Mouse (Mus musculus) thymus, adult 2 months (tissue): ENCODE results near the gene 1110032A03Rik. TPM values are rescaled to one million over a fixed set of nuclear protein-coding genes. Genes with fewer than 3 reads are reported as not detected.

Source experiments
- DNase-seq: peaks from one replicate; pipeline ENCODE4 v3.0.0; 2021
- H3K27ac ChIP-seq: fragments of 200-500 bp; 2 replicates; pipeline ENCODE4 v1.5.1; 2012; ENCODE audit warnings: low read length, control low read depth; ENCODE audit not compliant: control insufficient read depth, insufficient read depth
- H3K27me3 ChIP-seq: fragments of 200-500 bp; 2 replicates; pipeline ENCODE4 v1.6.1; 2012; ENCODE audit warnings: mild to moderate bottlenecking, low read length, moderate library complexity, mixed read lengths; ENCODE audit not compliant: control insufficient read depth, insufficient read depth
- H3K36me3 ChIP-seq: fragments of 200-500 bp; 2 replicates; pipeline ENCODE4 v1.6.1; 2012; ENCODE audit warnings: mild to moderate bottlenecking, low read length, moderate library complexity; ENCODE audit not compliant: control insufficient read depth, insufficient read depth
- H3K4me1 ChIP-seq: fragments of 200-500 bp; replicated peaks from 2 replicates; pipeline ENCODE4 v1.6.1; 2012; ENCODE audit warnings: low read length; ENCODE audit not compliant: control insufficient read depth, insufficient read depth
- H3K4me3 ChIP-seq: fragments of 200-500 bp; 2 replicates; pipeline ENCODE4 v1.5.1; 2012; ENCODE audit warnings: mild to moderate bottlenecking, low read length, control low read depth, moderate library complexity; ENCODE audit not compliant: control insufficient read depth, insufficient read depth
- CTCF ChIP-seq: fragments of 200-500 bp; IDR thresholded peaks from 2 replicates; pipeline ENCODE4 v1.5.1; 2012; ENCODE audit warnings: mild to moderate bottlenecking, control low read depth, low read length, moderate library complexity, borderline replicate concordance; ENCODE audit not compliant: control insufficient read depth, poor library complexity, insufficient read depth; ENCODE audit errors: extremely low read depth
- POLR2A ChIP-seq: fragments of 200-500 bp; IDR thresholded peaks from 2 replicates; pipeline ENCODE4 v1.6.1; 2012; ENCODE audit warnings: mild to moderate bottlenecking, low read length, control low read depth, moderate library complexity; ENCODE audit not compliant: control insufficient read depth, poor library complexity, insufficient read depth; ENCODE audit errors: extremely low read depth
- WGBS: fragments of 180-500 bp; shearing (Covaris S2); methylation state at CpG from one replicate; pipeline ENCODE4 v1.1.7; 2018; 5-methylcytosine and 5-hydroxymethylcytosine counted together
- polyA plus RNA-seq: library from polyadenylated mRNA; depleted of rRNA; stranded (reverse); fragments of >200 nt; gene quantifications from 2 replicates; pipeline ENCODE4 v1.2.3, GENCODE M21; 2012

The 1110032A03Rik gene
- polyA plus RNA-seq, 1 experiment: 22.4 TPM

GRCm38 (mm10) chr9:50761520-50762243 is 13.6 kb downstream of the 1110032A03Rik start:
- no peak for DNase-seq
- no peak overlapping the region for H3K27ac ChIP-seq
- TF ChIP-seq POLR2A (no peak), CTCF (no peak)

GRCm38 (mm10) chr9:50756711-50757110 is 18.6 kb downstream of the 1110032A03Rik start:
- no peaks in the 10 kb centered on the region for H3K36me3 ChIP-seq
- no peak overlapping the region for H3K27ac ChIP-seq
- no peaks in the 10 kb centered on the region for H3K27me3 ChIP-seq
- no peak for TF ChIP-seq POLR2A
- TF ChIP-seq CTCF: no peak
- H3K4me1 ChIP-seq: no peaks in the 10 kb centered on the region
- WGBS: 87% methylated on average over 5 of the region's 5 CpGs
- H3K4me3 ChIP-seq: no peak overlapping the region
- DNase-seq: no peak

More at GRCm38 (mm10) chr9:50761520-50762243, 13.6 kb downstream of the 1110032A03Rik start:
- Histone ChIP-seq H3K36me3 (no peaks in the 10 kb centered on the region), H3K4me1 (no peaks in the 10 kb centered on the region), H3K4me3 (no peak overlapping the region), H3K27me3 (no peaks in the 10 kb centered on the region)
- WGBS: 78% methylated on average over 6 of the region's 6 CpGs

GRCm38 (mm10) chr9:50753947-50754346 is 21.4 kb downstream of the 1110032A03Rik start:
- H3K4me3 ChIP-seq: no peak overlapping the region
- H3K27ac ChIP-seq: no peak overlapping the region
- H3K4me1 ChIP-seq: no peaks in the 10 kb centered on the region
- 73% methylated on average over 7 of the region's 7 CpGs for WGBS
- no peak for DNase-seq
- no peak for TF ChIP-seq CTCF
- TF ChIP-seq POLR2A: no peak
- H3K27me3 ChIP-seq: no peaks in the 10 kb centered on the region
- H3K36me3 ChIP-seq: no peaks in the 10 kb centered on the region

- TF ChIP-seq POLR2A: no peak
- no peak for TF ChIP-seq CTCF
- Histone ChIP-seq H3K27me3 (no peaks in the 10 kb centered on the region), H3K36me3 (no peaks in the 10 kb centered on the region), H3K27ac (no peak overlapping the region), H3K4me1 (no peaks in the 10 kb centered on the region), H3K4me3 (no peak overlapping the region)
- WGBS: 84% methylated on average over 17 of the region's 17 CpGs
- no peak for DNase-seq
These were observed 22.3 kb downstream of the 1110032A03Rik start for GRCm38 (mm10) chr9:50752784-50753615.

- no peak for TF ChIP-seq POLR2A
- no peak for TF ChIP-seq CTCF
- Histone ChIP-seq H3K27ac (no peak within 1 kb of the TSS), H3K4me1 (no peaks in the 10 kb centered on the region), H3K27me3 (no peaks in the 10 kb centered on the region), H3K36me3 (no peaks in the 10 kb centered on the region), H3K4me3 (no peak within 1 kb of the TSS)
- DNase-seq: no peak
- WGBS: 86% methylated on average over 14 of the region's 14 CpGs
These were observed 23.2 kb downstream of the 1110032A03Rik start, which contains the start of gene Hspb2 for GRCm38 (mm10) chr9:50752054-50752602. Gene Hspb2 (minus strand): TSS chr9:50752354.

- Histone ChIP-seq H3K27me3 (no peaks in the 10 kb centered on the region), H3K27ac (no peak within 1 kb of the TSS), H3K4me3 (no peak within 1 kb of the TSS), H3K36me3 (no peaks in the 10 kb centered on the region), H3K4me1 (0 out of 2 replicates have a peak, but pooled peaks cover 2% of the 10 kb centered on the region)
- 85% methylated on average over 22 of the region's 22 CpGs for WGBS
- no peak for DNase-seq
- TF ChIP-seq POLR2A (no peak), CTCF (no peak)
These were observed 24.0 kb downstream of the 1110032A03Rik start, which contains the start of gene Cryab for GRCm38 (mm10) chr9:50751323-50751722. Gene Cryab (plus strand): TSS chr9:50751325.
